Mouse (Mus musculus) heart, embryonic 12.5 days (tissue): ENCODE results near the gene Stx6. TPM values are rescaled to one million over a fixed set of nuclear protein-coding genes. Genes with fewer than 3 reads are reported as not detected.
A peak's percentile ranks its signal among the peaks of the same experiment; 100 is the strongest.

Source experiments
- ATAC-seq: fragments of 200-750 bp; cut with Nextera tagmentation; 2 replicates; pipeline ENCODE4 v1.8.0; 2017; ENCODE audit warnings: moderate TSS enrichment, moderate library complexity; ENCODE audit not compliant: insufficient number of reproducible peaks, low FRiP score
- H3K27ac ChIP-seq: fragments of 300-500 bp; sonication (generic); 2 replicates; pipeline ENCODE4 v1.5.1; 2016; ENCODE audit warnings: mild to moderate bottlenecking, moderate library complexity; ENCODE audit not compliant: poor library complexity, severe bottlenecking
- H3K27me3 ChIP-seq: fragments of 300-500 bp; sonication (generic); replicated peaks from 2 replicates; pipeline ENCODE4 v1.6.1; 2016; ENCODE audit warnings: mild to moderate bottlenecking, moderate library complexity
- H3K36me3 ChIP-seq: fragments of 300-500 bp; sonication (generic); 2 replicates; pipeline ENCODE4 v1.6.1; 2016; ENCODE audit warnings: mild to moderate bottlenecking, moderate library complexity
- H3K4me1 ChIP-seq: fragments of 300-500 bp; sonication (generic); replicated peaks from 2 replicates; pipeline ENCODE4 v1.6.1; 2016; ENCODE audit warnings: mild to moderate bottlenecking
- H3K4me2 ChIP-seq: fragments of 300-500 bp; sonication (generic); 2 replicates; pipeline ENCODE4 v1.6.1; 2016; ENCODE audit warnings: mild to moderate bottlenecking, moderate library complexity
- H3K4me3 ChIP-seq: fragments of 300-500 bp; sonication (generic); 2 replicates; pipeline ENCODE4 v1.5.1; 2016; ENCODE audit warnings: mild to moderate bottlenecking
- H3K9ac ChIP-seq: fragments of 300-500 bp; sonication (generic); 2 replicates; pipeline ENCODE4 v1.6.1; 2016; ENCODE audit warnings: mild to moderate bottlenecking, moderate library complexity
- H3K9me3 ChIP-seq: fragments of 300-500 bp; sonication (generic); replicated peaks from 2 replicates; pipeline ENCODE4 v1.6.1; 2016; ENCODE audit warnings: mild to moderate bottlenecking, moderate library complexity
- WGBS: fragments of 180-500 bp; shearing (Covaris S2); methylation state at CpG from one replicate; pipeline ENCODE4 v1.1.7; 2016; 5-methylcytosine and 5-hydroxymethylcytosine counted together
- polyA plus RNA-seq: library from polyadenylated mRNA; unstranded; fragments of >200 nt; fragmentation: Nextera tagmentation; extraction: Ambion mirVana; gene quantifications from 2 replicates; pipeline ENCODE4 v1.2.1, GENCODE M21; 2016

The Stx6 gene
- polyA plus RNA-seq, 1 experiment from 2014 or later: 62.1 TPM

DNA sequence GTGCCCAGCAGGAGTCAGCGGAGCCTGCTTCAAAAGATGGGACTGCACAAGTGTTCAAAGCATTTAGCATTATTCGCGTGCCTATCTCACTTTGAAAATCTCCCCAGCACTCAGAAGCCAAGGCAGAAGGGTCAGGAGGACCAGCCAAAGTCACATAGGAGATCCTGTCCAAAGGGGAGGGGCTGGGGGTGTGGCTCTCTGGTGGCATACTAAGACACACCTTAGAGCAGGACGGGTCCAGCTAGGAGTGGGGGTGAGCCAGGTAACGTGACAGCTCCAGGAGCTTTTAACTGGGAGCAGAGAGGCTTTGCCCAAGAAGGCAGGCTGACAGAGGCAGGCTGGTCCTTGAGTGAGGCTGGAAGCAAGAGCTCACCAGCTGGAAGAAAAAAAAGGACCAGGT is 60.4 kb downstream of the Stx6 start:
- H3K4me3 ChIP-seq: no peak overlapping the region
- 77% methylated on average over 5 of the region's 5 CpGs for WGBS
- H3K27ac ChIP-seq: no peak overlapping the region
- H3K36me3 ChIP-seq: peaks cover 58% of the 10 kb centered on the region
- no peaks in the 10 kb centered on the region for H3K27me3 ChIP-seq
- H3K4me1 ChIP-seq: peaks cover 52% of the 10 kb centered on the region
- no peak overlapping the region for H3K9ac ChIP-seq
- no peak for ATAC-seq
- H3K9me3 ChIP-seq: no peaks in the 10 kb centered on the region
- no peak overlapping the region for H3K4me2 ChIP-seq

GRCm38 (mm10) chr1:155222101-155222669 is 63.7 kb downstream of the Stx6 start:
- Histone ChIP-seq H3K27ac (peak overlapping the region; percentile 13; the same call in 1 of the 2 replicates), H3K9ac (peak overlapping the region; percentile 39; the same call in 1 of the 2 replicates), H3K4me2 (no peak overlapping the region), H3K27me3 (no peaks in the 10 kb centered on the region), H3K36me3 (peaks cover 64% of the 10 kb centered on the region), H3K9me3 (no peaks in the 10 kb centered on the region), H3K4me3 (no peak overlapping the region), H3K4me1 (peaks cover 44% of the 10 kb centered on the region)
- 55% methylated on average over 11 of the region's 11 CpGs for WGBS
- no peak for ATAC-seq

DNA sequence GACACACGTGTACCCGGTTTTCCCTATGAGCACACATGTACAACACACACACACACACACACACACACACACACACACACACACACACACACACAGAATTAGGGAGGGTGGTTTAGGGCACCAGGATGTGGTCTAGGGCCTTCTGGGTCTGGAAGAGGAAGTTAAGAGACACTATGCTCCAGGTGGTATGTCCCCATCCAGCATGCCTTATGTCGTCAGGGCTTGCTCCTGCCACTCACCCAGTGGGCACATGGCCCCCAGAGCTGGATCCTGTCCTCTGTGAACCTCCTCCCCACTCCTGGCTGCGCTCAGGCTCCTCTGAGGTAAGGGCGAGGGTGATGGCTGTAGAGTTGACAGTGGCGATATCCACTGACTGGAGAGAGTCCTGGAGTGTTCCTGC is 64.5 kb downstream of the Stx6 start:
- Histone ChIP-seq H3K9me3 (no peaks in the 10 kb centered on the region), H3K27me3 (no peaks in the 10 kb centered on the region), H3K9ac (no peak overlapping the region), H3K27ac (no peak overlapping the region), H3K4me1 (peaks cover 44% of the 10 kb centered on the region), H3K4me3 (no peak overlapping the region), H3K4me2 (no peak overlapping the region), H3K36me3 (peaks cover 56% of the 10 kb centered on the region)
- WGBS: 80% methylated on average over 6 of the region's 6 CpGs
- no peak for ATAC-seq

- Histone ChIP-seq H3K9me3 (no peaks in the 10 kb centered on the region), H3K4me2 (peak overlapping the region; percentile 55), H3K27ac (peak overlapping the region; percentile 28; the same call in 1 of the 2 replicates), H3K27me3 (no peaks in the 10 kb centered on the region), H3K4me1 (peaks cover 44% of the 10 kb centered on the region), H3K9ac (peak overlapping the region; percentile 53), H3K4me3 (0 out of 2 replicates have a peak overlapping the region, but pooled peaks have one; percentile 11), H3K36me3 (peaks cover 54% of the 10 kb centered on the region)
- ATAC-seq: peak; percentile 69
- 17% methylated on average over 16 of the region's 16 CpGs for WGBS
Observed at GRCm38 (mm10) chr1:155223849-155224554, 65.5 kb downstream of the Stx6 start.

GRCm38 (mm10) chr1:155229464-155230411 is 71.2 kb downstream of the Stx6 start:
- H3K4me3 ChIP-seq: no peak overlapping the region
- peak overlapping the region; percentile 66 for H3K27ac ChIP-seq
- peaks cover 47% of the 10 kb centered on the region for H3K36me3 ChIP-seq
- no peak overlapping the region for H3K9ac ChIP-seq
- peaks cover 57% of the 10 kb centered on the region for H3K4me1 ChIP-seq
- ATAC-seq: no peak
- 28% methylated on average over 14 of the region's 14 CpGs for WGBS
- no peak overlapping the region for H3K4me2 ChIP-seq
- H3K27me3 ChIP-seq: no peaks in the 10 kb centered on the region
- H3K9me3 ChIP-seq: no peaks in the 10 kb centered on the region

GRCm38 (mm10) chr1:155232385-155232784 is 73.9 kb downstream of the Stx6 start:
- Histone ChIP-seq H3K9ac (peak overlapping the region; percentile 44), H3K27me3 (no peaks in the 10 kb centered on the region), H3K4me3 (no peak overlapping the region), H3K4me1 (peaks cover 79% of the 10 kb centered on the region), H3K4me2 (peak overlapping the region; percentile 12; the same call in 1 of the 2 replicates), H3K9me3 (no peaks in the 10 kb centered on the region), H3K27ac (0 out of 2 replicates have a peak overlapping the region, but pooled peaks have one; percentile 97), H3K36me3 (peaks cover 30% of the 10 kb centered on the region)
- no peak for ATAC-seq
- WGBS: 77% methylated on average over 12 of the region's 12 CpGs

DNA sequence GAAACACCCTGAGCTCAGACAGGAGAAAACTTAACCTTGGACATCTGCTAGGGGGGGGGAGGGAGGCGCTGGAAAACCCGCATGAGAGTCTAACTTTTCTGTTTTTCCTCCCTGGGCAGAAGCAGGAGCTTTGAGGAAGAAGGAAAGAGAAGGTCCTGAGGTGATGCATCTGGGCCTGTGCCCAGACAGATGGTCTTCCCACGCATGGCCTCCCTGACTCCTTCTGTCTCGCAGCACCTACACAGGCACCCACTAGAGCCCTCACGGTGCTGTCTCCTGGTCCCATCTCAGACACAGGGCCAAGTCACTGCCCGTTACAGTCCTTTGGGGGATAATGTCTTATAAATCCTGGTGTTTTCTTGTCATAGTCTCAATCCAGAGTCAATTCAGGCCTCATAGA is 74.3 kb downstream of the Stx6 start:
- H3K9me3 ChIP-seq: no peaks in the 10 kb centered on the region
- H3K9ac ChIP-seq: peak overlapping the region; percentile 44
- H3K4me1 ChIP-seq: peaks cover 83% of the 10 kb centered on the region
- H3K27me3 ChIP-seq: no peaks in the 10 kb centered on the region
- H3K4me2 ChIP-seq: peak overlapping the region; percentile 12; the same call in 1 of the 2 replicates
- WGBS: 71% methylated on average over 6 of the region's 6 CpGs
- H3K4me3 ChIP-seq: no peak overlapping the region
- H3K36me3 ChIP-seq: peaks cover 32% of the 10 kb centered on the region
- no peak for ATAC-seq
- peak overlapping the region; percentile 97; the same call in 1 of the 2 replicates for H3K27ac ChIP-seq

DNA sequence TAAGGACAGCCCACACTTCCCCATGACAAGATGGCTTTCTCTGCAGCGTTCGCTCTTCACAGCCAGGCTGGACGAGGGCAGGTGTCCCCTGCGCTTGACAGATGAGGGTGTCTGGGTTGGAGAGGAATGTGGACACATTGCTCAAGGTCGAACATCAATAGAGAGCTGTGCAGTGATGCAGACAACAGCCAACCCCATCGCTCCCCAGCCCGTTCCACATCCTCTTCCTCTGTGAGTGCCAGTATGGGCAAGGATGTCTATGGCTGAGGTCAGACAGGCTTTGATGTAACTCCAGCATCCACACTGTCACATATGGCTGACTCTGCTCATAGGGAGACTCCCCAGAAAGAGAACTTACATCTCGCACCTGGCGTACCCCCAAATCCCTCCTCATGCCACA is 74.9 kb downstream of the Stx6 start:
- no peak for ATAC-seq
- no peaks in the 10 kb centered on the region for H3K27me3 ChIP-seq
- H3K27ac ChIP-seq: peak overlapping the region; percentile 97
- peaks cover 38% of the 10 kb centered on the region for H3K36me3 ChIP-seq
- peak overlapping the region; percentile 49; the same call in 1 of the 2 replicates for H3K4me2 ChIP-seq
- WGBS: 67% methylated on average over 9 of the region's 9 CpGs
- peaks cover 89% of the 10 kb centered on the region for H3K4me1 ChIP-seq
- no peak overlapping the region for H3K4me3 ChIP-seq
- peak overlapping the region; percentile 49 for H3K9ac ChIP-seq
- H3K9me3 ChIP-seq: no peaks in the 10 kb centered on the region

DNA sequence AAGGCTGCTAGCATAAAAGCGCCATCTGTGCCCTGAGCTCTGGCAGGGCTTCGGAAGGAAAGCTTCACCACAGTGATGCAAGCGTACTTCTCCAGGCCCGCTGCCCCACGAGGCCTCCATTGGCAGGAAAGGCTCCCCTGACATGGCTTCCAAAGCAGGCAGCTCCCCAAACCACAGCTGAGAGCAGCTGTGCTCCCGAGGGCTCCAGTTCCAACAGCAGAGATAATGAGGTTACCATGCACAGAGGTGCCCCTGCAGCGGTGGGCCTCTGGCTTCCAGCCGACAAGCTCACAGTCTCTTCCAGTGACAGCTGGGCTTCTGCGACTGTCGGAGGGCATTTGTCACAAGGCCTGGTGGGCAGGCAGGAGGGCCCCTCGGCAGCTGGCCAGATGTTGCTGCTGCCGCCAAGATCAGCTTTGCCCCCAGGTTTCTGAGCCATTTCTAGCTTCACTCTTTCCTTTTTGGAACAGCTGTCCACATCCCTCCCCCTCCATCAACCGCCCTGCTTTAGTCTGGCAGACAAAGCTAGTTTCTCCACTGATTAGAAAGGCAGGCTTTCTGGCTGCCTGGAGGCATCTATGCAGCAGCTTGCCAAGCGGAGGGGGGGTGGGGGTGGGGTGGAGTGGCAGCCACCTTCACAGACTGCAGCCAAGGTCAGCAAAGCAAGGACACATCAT is 75.6 kb downstream of the Stx6 start:
- peaks cover 94% of the 10 kb centered on the region for H3K4me1 ChIP-seq
- 28% methylated on average over 14 of the region's 14 CpGs for WGBS
- no peaks in the 10 kb centered on the region for H3K27me3 ChIP-seq
- peak overlapping the region; percentile 97 for H3K27ac ChIP-seq
- peak overlapping the region; percentile 49 for H3K4me2 ChIP-seq
- H3K9me3 ChIP-seq: no peaks in the 10 kb centered on the region
- peaks cover 41% of the 10 kb centered on the region for H3K36me3 ChIP-seq
- H3K9ac ChIP-seq: peak overlapping the region; percentile 49
- H3K4me3 ChIP-seq: no peak overlapping the region
- peak; percentile 67 for ATAC-seq

DNA sequence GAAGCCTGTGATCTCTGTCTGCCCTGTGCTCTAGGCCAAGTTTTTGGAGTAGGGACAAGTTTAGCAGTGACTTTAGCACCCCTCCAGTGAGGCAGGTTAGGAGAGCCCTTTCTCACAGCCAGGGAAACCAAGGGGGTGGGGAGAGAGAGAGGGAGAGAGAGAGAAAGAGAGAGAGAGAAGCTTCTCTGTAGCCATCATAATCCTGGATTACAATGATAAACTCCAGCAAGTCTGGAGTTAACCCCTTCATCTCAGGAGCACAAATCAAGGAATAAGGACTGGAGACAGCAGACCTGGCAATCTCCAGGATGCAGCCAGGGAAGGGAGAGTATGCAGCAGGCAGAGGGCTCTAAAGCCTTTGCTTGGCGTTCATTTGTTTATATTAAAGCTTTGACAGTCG is 77.1 kb downstream of the Stx6 start:
- ATAC-seq: no peak
- H3K27me3 ChIP-seq: no peaks in the 10 kb centered on the region
- H3K4me3 ChIP-seq: no peak overlapping the region
- no peaks in the 10 kb centered on the region for H3K9me3 ChIP-seq
- H3K4me1 ChIP-seq: peaks cover 94% of the 10 kb centered on the region
- peaks cover 55% of the 10 kb centered on the region for H3K36me3 ChIP-seq
- H3K27ac ChIP-seq: peak overlapping the region; percentile 97
- 25% methylated on average over 2 of the region's 2 CpGs for WGBS
- no peak overlapping the region for H3K4me2 ChIP-seq
- peak overlapping the region; percentile 54; the same call in 1 of the 2 replicates for H3K9ac ChIP-seq
